Mouse (Mus musculus): ENCODE results near the gene Wdr26. TPM values are rescaled to one million over a fixed set of nuclear protein-coding genes. Genes with fewer than 3 reads are reported as not detected.
A peak's percentile ranks its signal among the peaks of the same experiment; 100 is the strongest.

Gene Wdr26
- total RNA-seq (2015; ENCODE audit: low replicate concordance) = 344 and 373 TPM in 2 replicates
- 381 and 400 TPM in 2 replicates for total RNA-seq (2017; ENCODE audit: low replicate concordance)

- ATAC-seq (replicated peaks; ENCODE audit: low FRiP score, poor library complexity, severe bottlenecking) = peak; percentile 41
Observed at GRCm38 (mm10) chr1:181211920-181212633, at the start of gene Wdr26. Gene Wdr26, minus strand, starts transcription at chr1:181212001.

GRCm38 (mm10) chr1:181260949-181261696 is 49.3 kb upstream of the Wdr26 start:
- ATAC-seq (replicated peaks; ENCODE audit: low FRiP score, poor library complexity, severe bottlenecking) = peak; percentile 43

GRCm38 (mm10) chr1:181260422-181260821 is 48.6 kb upstream of the Wdr26 start:
- no peak for ATAC-seq (replicated peaks; ENCODE audit: low FRiP score, poor library complexity, severe bottlenecking)

GRCm38 (mm10) chr1:181259626-181260410 is 48.0 kb upstream of the Wdr26 start:
- ATAC-seq (replicated peaks; ENCODE audit: low FRiP score, poor library complexity, severe bottlenecking) = no peak

- no peak for ATAC-seq (replicated peaks; ENCODE audit: low FRiP score, poor library complexity, severe bottlenecking)
Observed at GRCm38 (mm10) chr1:181259056-181259455, 47.3 kb upstream of the Wdr26 start.

GRCm38 (mm10) chr1:181258616-181259015 is 46.8 kb upstream of the Wdr26 start:
- no peak for ATAC-seq (replicated peaks; ENCODE audit: low FRiP score, poor library complexity, severe bottlenecking)

- ATAC-seq (replicated peaks; ENCODE audit: low FRiP score, poor library complexity, severe bottlenecking) = peak; percentile 9
Observed at GRCm38 (mm10) chr1:181257585-181258555, 46.1 kb upstream of the Wdr26 start.

GRCm38 (mm10) chr1:181256689-181257584 is 45.1 kb upstream of the Wdr26 start:
- ATAC-seq (replicated peaks; ENCODE audit: low FRiP score, poor library complexity, severe bottlenecking) = peak; percentile 74

GRCm38 (mm10) chr1:181255891-181256688 is 44.3 kb upstream of the Wdr26 start:
- peak; percentile 43 for ATAC-seq (replicated peaks; ENCODE audit: low FRiP score, poor library complexity, severe bottlenecking)

GRCm38 (mm10) chr1:181255450-181255849 is 43.6 kb upstream of the Wdr26 start:
- no peak for ATAC-seq (replicated peaks; ENCODE audit: low FRiP score, poor library complexity, severe bottlenecking)

GRCm38 (mm10) chr1:181251624-181252023 is 39.8 kb upstream of the Wdr26 start:
- ATAC-seq (replicated peaks; ENCODE audit: low FRiP score, poor library complexity, severe bottlenecking) = no peak

GRCm38 (mm10) chr1:181250961-181251360 is 39.2 kb upstream of the Wdr26 start:
- no peak for ATAC-seq (replicated peaks; ENCODE audit: low FRiP score, poor library complexity, severe bottlenecking)

GRCm38 (mm10) chr1:181249537-181249936 is 37.7 kb upstream of the Wdr26 start:
- ATAC-seq (replicated peaks; ENCODE audit: low FRiP score, poor library complexity, severe bottlenecking) = peak; percentile 77

- ATAC-seq (replicated peaks; ENCODE audit: low FRiP score, poor library complexity, severe bottlenecking) = no peak
Observed at GRCm38 (mm10) chr1:181247175-181247574, 35.4 kb upstream of the Wdr26 start.

- ATAC-seq (replicated peaks; ENCODE audit: low FRiP score, poor library complexity, severe bottlenecking) = 0 out of 2 replicates have a peak, but pooled peaks have one; percentile 7
Observed at GRCm38 (mm10) chr1:181246487-181247138, 34.8 kb upstream of the Wdr26 start.

- peak; percentile 62 for ATAC-seq (replicated peaks; ENCODE audit: low FRiP score, poor library complexity, severe bottlenecking)
Observed at GRCm38 (mm10) chr1:181245554-181246486, 34.0 kb upstream of the Wdr26 start.

Measured in erythroid progenitor cell, adult 5-6 weeks (primary cell).